Mouse (Mus musculus): Measurements from ENCODE around the gene Car15.

Gene Car15

GRCm38 (mm10) chr16:17838051-17838450, at the start of gene Car15:
TSS of gene Car15 (minus strand) at chr16:17838364.
- DNase-seq (ENCODE audit: low spot score): no peak

GRCm38 (mm10) chr16:17884116-17884515, 46.0 kb upstream of the Car15 start:
- DNase-seq (ENCODE audit: low spot score): no peak

GRCm38 (mm10) chr16:17882196-17882595, 44.0 kb upstream of the Car15 start:
- no peak for DNase-seq (ENCODE audit: low spot score)

GRCm38 (mm10) chr16:17879571-17879970, 41.4 kb upstream of the Car15 start:
- DNase-seq (ENCODE audit: low spot score): no peak

- no peak for DNase-seq (ENCODE audit: low spot score)
These were observed 37.9 kb upstream of the Car15 start for GRCm38 (mm10) chr16:17876096-17876495.

- DNase-seq (ENCODE audit: low spot score): no peak
These were observed 37.0 kb upstream of the Car15 start for GRCm38 (mm10) chr16:17875174-17875573.

GRCm38 (mm10) chr16:17872995-17873394, 34.8 kb upstream of the Car15 start:
- DNase-seq (ENCODE audit: low spot score): no peak

GRCm38 (mm10) chr16:17871248-17871647, 33.1 kb upstream of the Car15 start:
- DNase-seq (ENCODE audit: low spot score): no peak

GRCm38 (mm10) chr16:17865770-17866169, 27.6 kb upstream of the Car15 start:
- no peak for DNase-seq (ENCODE audit: low spot score)

GRCm38 (mm10) chr16:17865293-17865692, 27.1 kb upstream of the Car15 start:
- DNase-seq (ENCODE audit: low spot score): no peak

GRCm38 (mm10) chr16:17858592-17858991, 20.4 kb upstream of the Car15 start:
- DNase-seq (ENCODE audit: low spot score): no peak

GRCm38 (mm10) chr16:17857157-17857556, 19.0 kb upstream of the Car15 start:
- no peak for DNase-seq (ENCODE audit: low spot score)

GRCm38 (mm10) chr16:17853263-17853662, 15.1 kb upstream of the Car15 start:
- no peak for DNase-seq (ENCODE audit: low spot score)

- no peak for DNase-seq (ENCODE audit: low spot score)
These were observed 13.7 kb upstream of the Car15 start for GRCm38 (mm10) chr16:17851860-17852259.

- DNase-seq (ENCODE audit: low spot score): no peak
These were observed 13.2 kb upstream of the Car15 start for GRCm38 (mm10) chr16:17851331-17851730.

GRCm38 (mm10) chr16:17849486-17849885, 11.3 kb upstream of the Car15 start:
- DNase-seq (ENCODE audit: low spot score): no peak

- no peak for DNase-seq (ENCODE audit: low spot score)
These were observed 10.8 kb upstream of the Car15 start for GRCm38 (mm10) chr16:17848928-17849327.

GRCm38 (mm10) chr16:17848431-17848830, 10.3 kb upstream of the Car15 start:
- no peak for DNase-seq (ENCODE audit: low spot score)

- DNase-seq (ENCODE audit: low spot score): no peak
These were observed 5.7 kb upstream of the Car15 start for GRCm38 (mm10) chr16:17843701-17844365.

- no peak for DNase-seq (ENCODE audit: low spot score)
These were observed 4.3 kb upstream of the Car15 start for GRCm38 (mm10) chr16:17842437-17842836.

- no peak for DNase-seq (ENCODE audit: low spot score)
These were observed 1.8 kb upstream of the Car15 start for GRCm38 (mm10) chr16:17839976-17840375.

- DNase-seq (ENCODE audit: low spot score): no peak
These were observed 2.7 kb downstream of the Car15 start for GRCm38 (mm10) chr16:17835481-17835880.

GRCm38 (mm10) chr16:17834543-17834942, 3.6 kb downstream of the Car15 start:
- DNase-seq (ENCODE audit: low spot score): no peak

GRCm38 (mm10) chr16:17833681-17834399, 4.3 kb downstream of the Car15 start:
- DNase-seq (ENCODE audit: low spot score): peak; percentile 48
